Mouse (Mus musculus) G1E (cell line): ENCODE measurements around the gene Cfl2.

Experiments used
- CTCF ChIP-seq: IDR thresholded peaks from 2 replicates; pipeline ENCODE4 v1.5.1; 2012; ENCODE audit warnings: low read depth, low read length, inconsistent platforms, mixed read lengths
- GATA2 ChIP-seq: IDR thresholded peaks from 2 replicates; pipeline ENCODE4 v1.6.1; 2012; ENCODE audit warnings: low read depth, low read length, inconsistent platforms, borderline replicate concordance
- POLR2AphosphoS5 ChIP-seq: IDR thresholded peaks from 2 replicates; pipeline ENCODE4 v1.6.1; 2012; ENCODE audit warnings: low read depth, low read length, inconsistent platforms; ENCODE audit not compliant: insufficient replicate concordance

DNA sequence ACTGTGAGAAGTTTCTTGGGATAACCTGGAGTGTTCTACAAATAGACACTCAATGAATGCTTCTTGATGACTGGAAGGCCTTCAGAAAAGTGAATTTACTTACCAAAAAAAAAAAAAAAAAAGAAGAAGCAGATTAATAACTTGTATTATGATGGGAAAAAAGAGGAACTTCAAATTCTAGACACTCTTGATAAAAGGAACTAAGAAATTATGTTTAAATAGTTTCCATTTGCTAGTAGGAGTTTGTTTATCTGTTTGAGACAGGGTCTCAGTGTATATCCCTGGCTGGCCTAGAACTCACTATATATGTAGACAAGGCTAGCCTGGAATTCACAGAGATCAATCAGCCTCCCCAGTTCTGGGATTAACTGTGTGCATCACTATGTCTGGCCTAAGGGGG is 18.3 kb downstream of the Cfl2 start:
- TF ChIP-seq CTCF (no peak), POLR2AphosphoS5 (no peak), GATA2 (no peak)
